Mouse (Mus musculus) embryonic fibroblast, embryonic 13.5 days (primary cell): ENCODE data around the gene Txnrd3. TPM values are rescaled to one million over a fixed set of nuclear protein-coding genes. Genes with fewer than 3 reads are reported as not detected.

Experiments used
- H3K27ac ChIP-seq: 2 replicates; pipeline ENCODE4 v1.5.1; 2012; ENCODE audit warnings: low read length, control low read depth, inconsistent platforms; ENCODE audit not compliant: insufficient read depth
- H3K4me1 ChIP-seq: 2 replicates; pipeline ENCODE4 v1.6.1; 2011; ENCODE audit warnings: low read length; ENCODE audit not compliant: control insufficient read depth, insufficient read depth
- H3K4me3 ChIP-seq: 2 replicates; pipeline ENCODE4 v1.5.1; 2011; ENCODE audit warnings: mild to moderate bottlenecking, control low read depth, low read length; ENCODE audit not compliant: insufficient read depth
- CTCF ChIP-seq: IDR thresholded peaks from 2 replicates; pipeline ENCODE4 v1.5.1; 2011; ENCODE audit warnings: mild to moderate bottlenecking, control low read depth, low read length, moderate library complexity, borderline replicate concordance; ENCODE audit not compliant: insufficient read depth
- POLR2A ChIP-seq: IDR thresholded peaks from 2 replicates; pipeline ENCODE4 v1.6.1; 2011; ENCODE audit warnings: low read depth, mild to moderate bottlenecking, control low read depth, low read length, moderate library complexity
- polyA plus RNA-seq: library from polyadenylated mRNA; stranded (reverse); fragments of >200 nt; gene quantifications from 2 replicates; pipeline ENCODE4 v1.2.4, GENCODE M21; 2011; ENCODE audit warnings: low read depth; ENCODE audit not compliant: missing spikeins, insufficient read length

The Txnrd3 gene
- polyA plus RNA-seq, 1 experiment, result 5.5 TPM

GRCm38 (mm10) chr6:89655011-89655410 lies 11.2 kb downstream of the Txnrd3 start:
- TF ChIP-seq CTCF (no peak), POLR2A (no peak)

GRCm38 (mm10) chr6:89658342-89658741 lies 14.6 kb downstream of the Txnrd3 start:
- no peak for TF ChIP-seq POLR2A
- TF ChIP-seq CTCF, result no peak

More at GRCm38 (mm10) chr6:89655011-89655410, 11.2 kb downstream of the Txnrd3 start:
- Histone ChIP-seq H3K27ac (no peak overlapping the region), H3K4me1 (no peaks in the 10 kb centered on the region), H3K4me3 (no peak overlapping the region)

GRCm38 (mm10) chr6:89658931-89659330 lies 15.1 kb downstream of the Txnrd3 start:
- no peak for TF ChIP-seq CTCF
- no peak for TF ChIP-seq POLR2A
- Histone ChIP-seq H3K27ac (no peak overlapping the region), H3K4me1 (no peaks in the 10 kb centered on the region), H3K4me3 (no peak overlapping the region)

More at GRCm38 (mm10) chr6:89658342-89658741, 14.6 kb downstream of the Txnrd3 start:
- Histone ChIP-seq H3K27ac (no peak overlapping the region), H3K4me3 (no peak overlapping the region), H3K4me1 (no peaks in the 10 kb centered on the region)

- peak; percentile 91 for TF ChIP-seq CTCF
- no peak for TF ChIP-seq POLR2A
- no peaks in the 10 kb centered on the region for H3K4me1 ChIP-seq
- H3K4me3 ChIP-seq, result no peak overlapping the region
- H3K27ac ChIP-seq, result no peak overlapping the region
Measured at GRCm38 (mm10) chr6:89659692-89660423, 16.1 kb downstream of the Txnrd3 start.

GRCm38 (mm10) chr6:89660490-89660889 lies 16.7 kb downstream of the Txnrd3 start:
- TF ChIP-seq CTCF, result no peak
- TF ChIP-seq POLR2A, result no peak
- Histone ChIP-seq H3K27ac (no peak overlapping the region), H3K4me3 (no peak overlapping the region), H3K4me1 (no peaks in the 10 kb centered on the region)

- TF ChIP-seq POLR2A, result no peak
- TF ChIP-seq CTCF, result no peak
- Histone ChIP-seq H3K4me3 (no peak overlapping the region), H3K27ac (no peak overlapping the region), H3K4me1 (no peaks in the 10 kb centered on the region)
Measured at GRCm38 (mm10) chr6:89662521-89662920, 18.7 kb downstream of the Txnrd3 start.

- no peak for TF ChIP-seq CTCF
- no peak for TF ChIP-seq POLR2A
- H3K4me3 ChIP-seq, result no peak overlapping the region
- H3K4me1 ChIP-seq, result no peaks in the 10 kb centered on the region
- no peak overlapping the region for H3K27ac ChIP-seq
Measured at GRCm38 (mm10) chr6:89665155-89665554, 21.4 kb downstream of the Txnrd3 start.

GRCm38 (mm10) chr6:89665667-89666066 lies 21.9 kb downstream of the Txnrd3 start:
- Histone ChIP-seq H3K4me1 (no peaks in the 10 kb centered on the region), H3K4me3 (no peak overlapping the region), H3K27ac (no peak overlapping the region)
- no peak for TF ChIP-seq CTCF
- TF ChIP-seq POLR2A, result no peak

- H3K4me3 ChIP-seq, result no peak overlapping the region
- no peak for TF ChIP-seq CTCF
- no peak for TF ChIP-seq POLR2A
- no peaks in the 10 kb centered on the region for H3K4me1 ChIP-seq
- no peak overlapping the region for H3K27ac ChIP-seq
Measured at GRCm38 (mm10) chr6:89666976-89667375, 23.2 kb downstream of the Txnrd3 start.

GRCm38 (mm10) chr6:89669556-89669955 lies 25.8 kb downstream of the Txnrd3 start:
- Histone ChIP-seq H3K4me3 (no peak overlapping the region), H3K27ac (no peak overlapping the region), H3K4me1 (no peaks in the 10 kb centered on the region)
- TF ChIP-seq POLR2A (no peak), CTCF (no peak)
